9 mouse cellular contexts compared by ENCODE assay signal in the genomic region with DNA sequence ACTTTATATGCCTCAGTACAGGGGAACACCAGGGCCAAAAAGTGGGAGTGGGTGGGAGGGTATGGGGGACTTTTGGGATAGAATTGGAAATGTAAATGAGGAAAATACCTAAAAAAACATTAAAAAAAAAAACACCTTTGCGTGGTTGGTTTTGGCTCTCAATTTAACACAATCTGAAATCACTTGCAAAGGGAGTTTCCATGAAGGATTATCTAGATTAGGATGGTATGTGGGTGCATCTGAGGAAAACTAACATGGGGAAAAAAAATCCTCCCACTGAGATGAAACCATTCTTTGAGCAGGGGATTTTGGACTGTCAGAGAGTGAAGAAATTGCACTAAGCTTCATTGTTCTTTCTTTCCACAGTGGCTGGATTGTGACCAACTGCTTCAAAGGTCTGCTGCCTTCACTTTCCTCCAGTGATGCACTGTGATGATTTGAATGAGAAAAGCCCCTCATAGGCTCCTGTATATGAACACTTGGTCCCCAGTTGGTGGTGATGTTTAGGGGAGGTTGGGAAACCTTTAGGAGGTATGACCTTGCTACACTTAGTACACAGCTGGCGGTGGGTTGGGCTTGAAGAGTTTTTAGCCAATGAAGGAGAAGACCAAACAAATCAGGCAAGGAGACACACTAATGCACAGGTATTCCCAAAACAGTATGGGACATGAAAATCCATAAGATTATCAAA. TPM values are rescaled to one million over a fixed set of nuclear protein-coding genes. Genes with fewer than 3 reads are reported as not detected.
DNase-seq lines count a peak whose midpoint lies in the region; ATAC-seq and TF ChIP-seq lines count a peak whose summit lies in the region.
"Had no signal": no experiment of that assay in that cellular context is flagged by ENCODE, and none has a peak within 500 bp of the region (broad histone marks: within the 10 kb centered on the region; RNA-seq: fewer than 3 reads in every experiment).

No protein-coding gene starts in this region.

- no peak for TF ChIP-seq CTCF in Patski (IDR thresholded peaks at IDR 0.05)

- in situ Hi-C loops in Patski (cut with MboI; ENCODE audit: low pct_unique_long_range_greater_than_20kb) = no loop called here

- peak; percentile 12 for DNase-seq in adrenal gland, postnatal 10 days
- no peak for DNase-seq in adrenal gland, postnatal 4 days (ENCODE audit: low spot score in 2 of 2)
- DNase-seq in Patski (ENCODE audit: low read depth, low spot score) = peak; percentile 79
- DNase-seq in kidney, postnatal 25 days = peak; percentile 46 to 53
- no peak for DNase-seq in layer of hippocampus, adult 9-11 months

- peak; percentile 32 for ATAC-seq in Patski
- ATAC-seq in neutrophil, adult 5-6 weeks (ENCODE audit: extremely low read depth, insufficient number of reproducible peaks, low FRiP score, poor library complexity, severe bottlenecking) = peak; percentile 8; the same call in 1 of the 2 replicates
- no peak for ATAC-seq in frontal cortex, adult (ENCODE audit: low TSS enrichment)
- ATAC-seq in monocyte, adult 5-6 weeks (replicated peaks; ENCODE audit: insufficient number of reproducible peaks, low FRiP score, low TSS enrichment, poor library complexity, severe bottlenecking) = no peak

- POLR2A ChIA-PET in Patski (lab: Charles Lee) = interaction anchor here (0.9 to 2.9 kb wide), 4 partner anchors 21 to 55 kb away, joined by 3 to 41 read pairs (median 6); a partner anchor contains a TSS

- CTCF ChIA-PET in Patski (lab: Charles Lee) = interaction anchor here (0.6 to 5.0 kb wide), 13 partner anchors 11 to 148 kb away, joined by 3 to 80 read pairs (median 7); a partner anchor contains a TSS

- peaks cover 24% of the 10 kb centered on the region for H3K27me3 ChIP-seq in Patski

RNA-seq across cellular contexts. Expression of a gene that starts 38.4 kb away (rescaled TPM):
- total RNA-seq in adrenal gland, postnatal 10 days (2021) = 1 to 10 TPM; 1.1 to 1.4 TPM
- total RNA-seq in adrenal gland, postnatal 4 days (2021) = under 1 TPM in 1 of 2 experiments, not detected in 1; 0.34 TPM
- polyA plus RNA-seq in Patski (2021) = not detected
- 295 and 306 TPM in 2 replicates for total RNA-seq in neutrophil, adult 5-6 weeks (2017)
- total RNA-seq in monocyte, adult 5-6 weeks (2017) = 122 to 324 TPM (median 301 TPM) in 3 replicates
- total RNA-seq: gastrocnemius, adult 8-10 months had no signal

RNA-seq across cellular contexts. Expression of a gene that starts 56.4 kb away (rescaled TPM):
- total RNA-seq in adrenal gland, postnatal 10 days (2021) = 10 to 100 TPM; 78.5 to 78.6 TPM
- 10 to 100 TPM; 34.7 to 49.1 TPM for total RNA-seq in adrenal gland, postnatal 4 days (2021)
- 26.9 TPM for polyA plus RNA-seq in Patski (2021)
- 513 and 543 TPM in 2 replicates for total RNA-seq in neutrophil, adult 5-6 weeks (2017)
- 222 to 328 TPM (median 282 TPM) in 3 replicates for total RNA-seq in monocyte, adult 5-6 weeks (2017)

Comparison
In these comparisons a context has a peak if more than half of its experiments do, and no peak if none do; other contexts are left out.
1. DNase-seq: peak in adrenal gland, postnatal 10 days (single experiment), Patski (single experiment) and kidney, postnatal 25 days (2 of 2); none in adrenal gland, postnatal 4 days (0 of 2) and layer of hippocampus, adult 9-11 months (single experiment).
2. ATAC-seq: peak in Patski (single experiment) and neutrophil, adult 5-6 weeks (single experiment); none in frontal cortex, adult (single experiment) and monocyte, adult 5-6 weeks (single experiment).
3. RNA of a gene that starts 38.4 kb away (total RNA-seq): 295 to 306 TPM in neutrophil, adult 5-6 weeks and 122 to 324 TPM in monocyte, adult 5-6 weeks; 1.1 to 1.4 TPM in adrenal gland, postnatal 10 days and 0.34 TPM in adrenal gland, postnatal 4 days; every median in the first group is over 10 times any median in the second.